Comparison of ENCODE assay signal across 22 mouse cellular contexts in genomic region chr10:72384826-72385225, GRCm38 (mm10).
"Had no signal": no experiment of that assay in that cellular context is flagged by ENCODE, and none has a peak within 500 bp of the region (broad histone marks: within the 10 kb centered on the region; RNA-seq: fewer than 3 reads in every experiment).

No protein-coding gene starts in this region.

- ATAC-seq: hindbrain, embryonic 16.5 days; hindbrain, postnatal 0 days; inflammation-experienced regulatory T-cells, adult 6 months; intestine, embryonic 15.5 days; intestine, embryonic 16.5 days; intestine, postnatal 0 days had no signal

- DNase-seq: heart, postnatal 10 days; heart, postnatal 14 days; heart, postnatal 36 days; heart, postnatal 4 days; kidney, adult 11 months; kidney, adult 18-20 months; kidney, adult 2 months; kidney, adult 8-10 months; kidney, adult 9 months; kidney, postnatal 10 days; kidney, postnatal 14 days; kidney, postnatal 25 days; kidney, postnatal 36 days; kidney, postnatal 4 days; layer of hippocampus, adult 9-11 months; layer of hippocampus, postnatal 36 days had no signal
